Mouse (Mus musculus): ENCODE data around the gene Cfap57. TPM values are rescaled to one million over a fixed set of nuclear protein-coding genes. Genes with fewer than 3 reads are reported as not detected.
"Not testable (repeated sequence)": the region's sequence is repeated elsewhere in the genome, so short reads cannot be mapped to it uniquely, and the experiment has no call there.

The Cfap57 gene
- polyA plus RNA-seq, 1 experiment from 2014 or later, result 1.5 TPM

DNA sequence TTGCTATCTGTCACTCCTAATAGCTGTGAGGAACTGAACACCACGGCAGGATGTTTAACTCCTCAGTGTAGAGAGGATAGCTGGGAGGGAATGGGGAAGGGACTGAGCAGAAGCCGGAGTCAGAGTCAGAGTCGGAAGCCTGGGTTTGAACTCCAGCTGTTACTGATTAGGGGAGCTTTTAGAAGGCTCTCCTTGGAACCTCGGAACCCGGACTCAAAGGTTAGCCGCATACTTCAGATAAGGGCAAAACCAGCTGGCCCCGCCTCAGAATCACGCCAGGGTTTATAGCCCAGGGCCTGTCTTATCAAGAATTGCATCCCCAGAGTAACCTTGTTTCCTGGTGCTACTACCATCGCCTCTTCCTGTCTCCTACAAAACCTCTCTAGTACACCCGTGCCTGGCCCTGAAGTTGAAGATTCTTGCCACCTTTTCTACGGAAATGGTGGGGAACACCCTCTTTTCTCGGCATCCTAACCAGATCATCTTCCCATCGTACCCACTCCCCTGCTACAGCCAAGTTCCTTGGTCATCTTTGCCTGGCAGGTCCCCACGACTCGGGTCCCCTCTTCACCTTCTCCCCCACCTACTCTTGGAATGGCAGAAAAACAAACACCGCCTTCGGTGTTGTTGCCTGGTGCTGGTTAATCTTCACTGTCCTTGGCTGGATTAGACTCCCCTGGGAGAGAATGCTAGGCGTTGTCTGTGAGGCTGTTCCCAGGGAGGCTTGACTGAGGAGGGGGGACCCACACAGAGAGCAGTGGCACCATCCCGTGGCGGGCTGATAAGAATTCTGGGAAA, 103.7 kb downstream of the Cfap57 start:
- Histone ChIP-seq H3K36me3 (ENCODE audit: control insufficient read depth, insufficient read depth, low read length) (no peaks in the 10 kb centered on the region), H3K4me1 (ENCODE audit: control insufficient read depth, insufficient read depth, low read length) (no peaks in the 10 kb centered on the region), H3K27me3 (ENCODE audit: control insufficient read depth, insufficient read depth, low read length) (no peaks in the 10 kb centered on the region), H3K9ac (replicated peaks; ENCODE audit: low read depth, low read length) (no peak overlapping the region; the same call in 1 of the 2 replicates), H3K27ac (ENCODE audit: low read depth, low read length) (no peak overlapping the region), H3K4me3 (ENCODE audit: low read depth, low read length) (no peak overlapping the region), H3K9me3 (ENCODE audit: control insufficient read depth, low read length) (no peaks in the 10 kb centered on the region), H3K4me2 (ENCODE audit: low read depth, low read length) (peak overlapping the region; percentile 1; the same call in 1 of the 2 replicates)
- 27% methylated on average over 20 of the region's 20 CpGs for WGBS
- ATAC-seq (ENCODE audit: low read depth), result peak; percentile 14; the same call in 1 of the 2 replicates

DNA sequence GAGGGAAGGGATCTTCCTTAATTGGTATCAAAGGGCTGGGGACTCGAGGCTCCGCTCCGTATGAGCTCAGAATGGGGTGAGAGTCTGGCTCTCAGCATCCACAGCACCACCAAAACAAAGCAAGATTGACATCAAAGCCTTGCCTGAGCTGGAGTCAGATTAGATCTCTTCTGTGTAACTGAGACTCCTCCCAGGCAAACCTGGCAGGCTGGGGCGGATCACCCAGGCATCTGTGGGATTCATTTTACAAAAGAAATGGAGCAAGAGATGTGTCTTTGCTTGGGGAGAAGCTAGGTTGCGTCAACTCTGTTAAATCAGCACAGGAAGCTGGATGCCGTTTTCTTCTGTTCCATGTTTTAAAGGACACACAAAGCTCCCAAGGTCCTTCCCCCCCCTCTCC, 111.5 kb downstream of the Cfap57 start:
- Histone ChIP-seq H3K27me3 (ENCODE audit: control insufficient read depth, insufficient read depth, low read length) (no peaks in the 10 kb centered on the region), H3K27ac (ENCODE audit: low read depth, low read length) (no peak overlapping the region), H3K9ac (replicated peaks; ENCODE audit: low read depth, low read length) (no peak overlapping the region), H3K36me3 (ENCODE audit: control insufficient read depth, insufficient read depth, low read length) (no peaks in the 10 kb centered on the region), H3K9me3 (ENCODE audit: control insufficient read depth, low read length) (no peaks in the 10 kb centered on the region), H3K4me2 (ENCODE audit: low read depth, low read length) (no peak overlapping the region), H3K4me3 (ENCODE audit: low read depth, low read length) (no peak overlapping the region), H3K4me1 (ENCODE audit: control insufficient read depth, insufficient read depth, low read length) (no peaks in the 10 kb centered on the region)
- ATAC-seq (ENCODE audit: low read depth), result no peak
- 24% methylated on average over 6 of the region's 6 CpGs for WGBS

DNA sequence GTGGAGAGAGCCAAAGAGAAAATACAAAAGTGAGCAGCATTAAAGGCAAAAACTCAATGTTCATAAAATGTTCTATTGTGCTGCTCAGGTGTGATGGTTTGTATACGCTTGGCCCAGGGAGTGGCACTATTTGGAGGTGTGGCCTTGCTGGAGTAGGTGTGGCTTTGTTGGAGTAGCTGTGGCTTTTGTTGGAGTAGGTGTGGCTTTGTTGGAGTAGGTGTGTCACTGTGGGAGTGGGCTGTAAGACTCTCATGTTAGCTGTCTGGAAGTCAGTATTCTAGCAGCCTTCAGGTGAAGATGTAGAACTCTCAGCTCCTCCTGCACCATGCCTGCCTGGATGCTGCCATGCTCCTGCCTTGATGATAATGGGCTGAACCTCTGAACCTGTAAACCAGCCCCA, 113.4 kb downstream of the Cfap57 start:
- not testable (repeated sequence) for ATAC-seq (ENCODE audit: low read depth)

DNA sequence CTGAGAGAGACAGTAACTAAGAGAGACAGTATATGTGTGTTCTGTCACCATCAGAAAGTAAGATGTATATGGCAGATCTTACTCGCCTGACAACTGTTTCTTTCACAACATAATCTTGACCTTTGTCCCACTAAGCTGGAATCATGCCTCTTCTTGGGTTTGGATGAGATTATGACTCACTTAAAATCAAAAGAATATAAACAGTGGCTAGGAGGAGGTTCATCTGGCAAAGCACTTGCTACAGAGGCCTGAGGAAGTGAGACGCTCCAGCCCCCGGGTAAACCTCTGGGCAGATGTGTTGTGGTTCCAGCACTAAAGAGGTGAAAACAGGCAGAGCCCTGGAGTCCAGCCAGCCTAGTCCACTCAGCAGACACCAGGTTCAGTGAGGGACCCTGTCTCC, 115.0 kb downstream of the Cfap57 start:
- H3K27ac ChIP-seq (ENCODE audit: low read depth, low read length), result no peak overlapping the region
- H3K4me3 ChIP-seq (ENCODE audit: low read depth, low read length), result no peak overlapping the region
- no peaks in the 10 kb centered on the region for H3K9me3 ChIP-seq (ENCODE audit: control insufficient read depth, low read length)
- no peaks in the 10 kb centered on the region for H3K27me3 ChIP-seq (ENCODE audit: control insufficient read depth, insufficient read depth, low read length)
- 72% methylated on average over 3 of the region's 3 CpGs for WGBS
- no peaks in the 10 kb centered on the region for H3K4me1 ChIP-seq (ENCODE audit: control insufficient read depth, insufficient read depth, low read length)
- no peaks in the 10 kb centered on the region for H3K36me3 ChIP-seq (ENCODE audit: control insufficient read depth, insufficient read depth, low read length)
- H3K9ac ChIP-seq (replicated peaks; ENCODE audit: low read depth, low read length), result no peak overlapping the region
- H3K4me2 ChIP-seq (ENCODE audit: low read depth, low read length), result no peak overlapping the region
- no peak for ATAC-seq (ENCODE audit: low read depth)

More for the DNA sequence above, 113.4 kb downstream of the Cfap57 start:
- H3K27me3 ChIP-seq (ENCODE audit: control insufficient read depth, insufficient read depth, low read length); H3K9ac ChIP-seq (replicated peaks; ENCODE audit: low read depth, low read length); H3K9me3 ChIP-seq (ENCODE audit: control insufficient read depth, low read length); H3K4me2 ChIP-seq (ENCODE audit: low read depth, low read length); H3K4me3 ChIP-seq (ENCODE audit: low read depth, low read length); H3K36me3 ChIP-seq (ENCODE audit: control insufficient read depth, insufficient read depth, low read length); H3K27ac ChIP-seq (ENCODE audit: low read depth, low read length); H3K4me1 ChIP-seq (ENCODE audit: control insufficient read depth, insufficient read depth, low read length): not testable (repeated sequence)
- WGBS, result 90% methylated on average over 1 of the region's 1 CpGs

Other genes with a start within 250 kb of the Cfap57 start
- gene Szt2, start 211.5 kb downstream of the Cfap57 start, polyA plus RNA-seq (2014; fragmentation: Nextera tagmentation; extraction: Ambion mirVana), result 13.7 and 14.5 TPM in 2 replicates
- gene Med8, start 211.4 kb downstream of the Cfap57 start, polyA plus RNA-seq (2014; fragmentation: Nextera tagmentation; extraction: Ambion mirVana), result 100 and 103 TPM in 2 replicates
- gene Elovl1, start 192.7 kb downstream of the Cfap57 start, polyA plus RNA-seq (2014; fragmentation: Nextera tagmentation; extraction: Ambion mirVana), result 20.2 and 39.0 TPM in 2 replicates
- 13.3 and 24.0 TPM in 2 replicates for gene Cdc20, start 183.4 kb downstream of the Cfap57 start, polyA plus RNA-seq (2014; fragmentation: Nextera tagmentation; extraction: Ambion mirVana)
- 0.12 TPM in 1 of 2 replicates, not detected in the other for gene Mpl, start 163.3 kb downstream of the Cfap57 start, polyA plus RNA-seq (2014; fragmentation: Nextera tagmentation; extraction: Ambion mirVana)
- 6.1 and 13.2 TPM in 2 replicates for gene Tie1, start 130.7 kb downstream of the Cfap57 start, polyA plus RNA-seq (2014; fragmentation: Nextera tagmentation; extraction: Ambion mirVana)
- gene 2610528J11Rik, start 93.8 kb downstream of the Cfap57 start, polyA plus RNA-seq (2014; fragmentation: Nextera tagmentation; extraction: Ambion mirVana), result not detected in 2 replicates
- gene Tmem125, start 76.7 kb downstream of the Cfap57 start, polyA plus RNA-seq (2014; fragmentation: Nextera tagmentation; extraction: Ambion mirVana), result 0.44 TPM in 1 of 2 replicates, not detected in the other
- gene Ebna1bp2, start within 50 bp of the Cfap57 start, polyA plus RNA-seq (2014; fragmentation: Nextera tagmentation; extraction: Ambion mirVana), result 100.0 and 117 TPM in 2 replicates
- not detected in 2 replicates for gene Olfr62, start 38.2 kb upstream of the Cfap57 start, polyA plus RNA-seq (2014; fragmentation: Nextera tagmentation; extraction: Ambion mirVana)
- gene Olfr1342, start 72.0 kb upstream of the Cfap57 start, polyA plus RNA-seq (2014; fragmentation: Nextera tagmentation; extraction: Ambion mirVana), result not detected in 2 replicates
- not detected in 2 replicates for gene Olfr1341, start 82.7 kb upstream of the Cfap57 start, polyA plus RNA-seq (2014; fragmentation: Nextera tagmentation; extraction: Ambion mirVana)
- gene Olfr1340, start 99.4 kb upstream of the Cfap57 start, polyA plus RNA-seq (2014; fragmentation: Nextera tagmentation; extraction: Ambion mirVana), result not detected in 2 replicates
- not detected in 2 replicates for gene Olfr1339, start 111.4 kb upstream of the Cfap57 start, polyA plus RNA-seq (2014; fragmentation: Nextera tagmentation; extraction: Ambion mirVana)
- not detected in 2 replicates for gene Olfr1338, start 138.0 kb upstream of the Cfap57 start, polyA plus RNA-seq (2014; fragmentation: Nextera tagmentation; extraction: Ambion mirVana)
- gene Olfr1337, start 161.8 kb upstream of the Cfap57 start, polyA plus RNA-seq (2014; fragmentation: Nextera tagmentation; extraction: Ambion mirVana), result not detected in 2 replicates
- gene Olfr1335, start 189.2 kb upstream of the Cfap57 start, polyA plus RNA-seq (2014; fragmentation: Nextera tagmentation; extraction: Ambion mirVana), result not detected in 2 replicates
- gene Olfr1333, start 215.5 kb upstream of the Cfap57 start, polyA plus RNA-seq (2014; fragmentation: Nextera tagmentation; extraction: Ambion mirVana), result not detected in 2 replicates
- gene Olfr1331, start 243.9 kb upstream of the Cfap57 start, polyA plus RNA-seq (2014; fragmentation: Nextera tagmentation; extraction: Ambion mirVana), result not detected in 2 replicates